Mouse (Mus musculus) limb, embryonic 14.5 days (tissue): ENCODE data around the gene Adamtsl1. TPM values are rescaled to one million over a fixed set of nuclear protein-coding genes. Genes with fewer than 3 reads are reported as not detected.

Experiments used
- ATAC-seq: fragments of 200-750 bp; cut with Nextera tagmentation; 2 replicates; pipeline ENCODE4 v1.8.0; 2017; ENCODE audit warnings: low read depth, moderate number of reproducible peaks, moderate TSS enrichment; ENCODE audit not compliant: low FRiP score
- DNase-seq: peaks from one replicate; pipeline ENCODE4 v3.0.0-alpha.2; 2015; ENCODE audit warnings: low spot score
- H3K27ac ChIP-seq: fragments of 300-500 bp; sonication (generic); replicated peaks from 2 replicates; pipeline ENCODE4 v1.5.1; 2014; ENCODE audit warnings: low read depth, mild to moderate bottlenecking, low read length, moderate library complexity, mixed read lengths
- H3K27me3 ChIP-seq: fragments of 300-500 bp; sonication (generic); 2 replicates; pipeline ENCODE4 v1.6.1; 2014; ENCODE audit warnings: low read length, mixed read lengths; ENCODE audit not compliant: control insufficient read depth, insufficient read depth
- H3K36me3 ChIP-seq: fragments of 300-500 bp; sonication (generic); 2 replicates; pipeline ENCODE4 v1.6.1; 2014; ENCODE audit warnings: mild to moderate bottlenecking, low read length, moderate library complexity, mixed read lengths; ENCODE audit not compliant: control insufficient read depth, insufficient read depth
- H3K4me1 ChIP-seq: fragments of 300-500 bp; sonication (generic); 2 replicates; pipeline ENCODE4 v1.6.1; 2014; ENCODE audit warnings: antibody characterized with exemption, low read length, mixed read lengths; ENCODE audit not compliant: control insufficient read depth, insufficient read depth
- H3K4me2 ChIP-seq: fragments of 300-500 bp; sonication (generic); replicated peaks from 2 replicates; pipeline ENCODE4 v1.6.1; 2014; ENCODE audit warnings: low read depth, mild to moderate bottlenecking, low read length, moderate library complexity; ENCODE audit not compliant: severe bottlenecking
- H3K4me3 ChIP-seq: fragments of 300-500 bp; sonication (generic); replicated peaks from 2 replicates; pipeline ENCODE4 v1.5.1; 2014; ENCODE audit warnings: low read length
- H3K9ac ChIP-seq: fragments of 300-500 bp; sonication (generic); 2 replicates; pipeline ENCODE4 v1.6.1; 2014; ENCODE audit warnings: mild to moderate bottlenecking, low read depth, low read length, moderate library complexity; ENCODE audit not compliant: severe bottlenecking
- H3K9me3 ChIP-seq: fragments of 300-500 bp; sonication (generic); 2 replicates; pipeline ENCODE4 v1.6.1; 2016; ENCODE audit warnings: low read length; ENCODE audit not compliant: control insufficient read depth
- POLR2A ChIP-seq: fragments of 200-500 bp; IDR thresholded peaks from 2 replicates; pipeline ENCODE4 v1.8.0; 2012; ENCODE audit warnings: inconsistent platforms, mild to moderate bottlenecking, moderate library complexity, borderline replicate concordance; ENCODE audit not compliant: insufficient read depth, insufficient read length; ENCODE audit errors: extremely low read depth
- WGBS: fragments of 180-500 bp; shearing (Covaris S2); extraction: QIAGEN DNeasy Blood & Tissue Kit; methylation state at CpG from one replicate; pipeline ENCODE4 v1.1.7; 2014; 5-methylcytosine and 5-hydroxymethylcytosine counted together
- polyA plus RNA-seq, 2 experiments: library from polyadenylated mRNA; depleted of rRNA in 1 of 2; stranded (reverse) in 1 of 2; unstranded in 1 of 2; fragments of >200 nt; fragmentation: Nextera tagmentation in 1 of 2; extraction: Ambion mirVana in 1 of 2; gene quantifications; 2 replicates each; pipeline versions ENCODE4 v1.2.1 to v1.2.3; 2012 to 2014

Gene Adamtsl1
- polyA plus RNA-seq, 2 experiments = 22.9 to 47.5 TPM

- no peak for TF ChIP-seq POLR2A
- Histone ChIP-seq H3K4me3 (no peak overlapping the region), H3K36me3 (no peaks in the 10 kb centered on the region), H3K27me3 (no peaks in the 10 kb centered on the region), H3K27ac (no peak overlapping the region), H3K4me2 (no peak overlapping the region), H3K4me1 (peaks cover 4% of the 10 kb centered on the region; the same call in 1 of the 2 replicates), H3K9ac (no peak overlapping the region), H3K9me3 (no peaks in the 10 kb centered on the region)
- DNase-seq = no peak
- 57% methylated on average over 7 of the region's 7 CpGs for WGBS
- ATAC-seq = no peak
Measured at GRCm38 (mm10) chr4:85591037-85591436, 77.1 kb downstream of the Adamtsl1 start.

- Histone ChIP-seq H3K27ac (no peak overlapping the region), H3K9me3 (no peaks in the 10 kb centered on the region), H3K4me2 (no peak overlapping the region), H3K27me3 (no peaks in the 10 kb centered on the region), H3K9ac (no peak overlapping the region), H3K4me1 (no peaks in the 10 kb centered on the region), H3K4me3 (no peak overlapping the region), H3K36me3 (no peaks in the 10 kb centered on the region)
- no peak for DNase-seq
- TF ChIP-seq POLR2A = no peak
- ATAC-seq = no peak
Measured at GRCm38 (mm10) chr4:85594159-85594558, 80.2 kb downstream of the Adamtsl1 start.

- H3K4me2 ChIP-seq = no peak overlapping the region
- 58% methylated on average over 3 of the region's 3 CpGs for WGBS
- no peaks in the 10 kb centered on the region for H3K4me1 ChIP-seq
- no peak for ATAC-seq
- no peak for DNase-seq
- H3K27ac ChIP-seq = no peak overlapping the region
- H3K9me3 ChIP-seq = no peaks in the 10 kb centered on the region
- no peak overlapping the region for H3K9ac ChIP-seq
- H3K4me3 ChIP-seq = no peak overlapping the region
- H3K27me3 ChIP-seq = no peaks in the 10 kb centered on the region
- TF ChIP-seq POLR2A = no peak
- H3K36me3 ChIP-seq = no peaks in the 10 kb centered on the region
Measured at GRCm38 (mm10) chr4:85613331-85613730, 99.4 kb downstream of the Adamtsl1 start.

GRCm38 (mm10) chr4:85618746-85619145, 104.8 kb downstream of the Adamtsl1 start:
- Histone ChIP-seq H3K27ac (no peak overlapping the region), H3K27me3 (no peaks in the 10 kb centered on the region), H3K4me3 (no peak overlapping the region), H3K4me1 (no peaks in the 10 kb centered on the region), H3K4me2 (no peak overlapping the region), H3K36me3 (no peaks in the 10 kb centered on the region), H3K9ac (no peak overlapping the region), H3K9me3 (no peaks in the 10 kb centered on the region)
- ATAC-seq (no peak), DNase-seq (no peak)
- TF ChIP-seq POLR2A = no peak
- 86% methylated on average over 5 of the region's 5 CpGs for WGBS

GRCm38 (mm10) chr4:85619261-85619660, 105.3 kb downstream of the Adamtsl1 start:
- TF ChIP-seq POLR2A = no peak
- no peak overlapping the region for H3K4me3 ChIP-seq
- no peaks in the 10 kb centered on the region for H3K36me3 ChIP-seq
- DNase-seq = no peak
- no peaks in the 10 kb centered on the region for H3K4me1 ChIP-seq
- WGBS = 77% methylated on average over 3 of the region's 3 CpGs
- no peak overlapping the region for H3K9ac ChIP-seq
- no peaks in the 10 kb centered on the region for H3K9me3 ChIP-seq
- ATAC-seq = no peak
- H3K4me2 ChIP-seq = no peak overlapping the region
- no peaks in the 10 kb centered on the region for H3K27me3 ChIP-seq
- H3K27ac ChIP-seq = no peak overlapping the region

GRCm38 (mm10) chr4:85629381-85629780, 115.4 kb downstream of the Adamtsl1 start:
- no peak for DNase-seq
- 72% methylated on average over 7 of the region's 7 CpGs for WGBS
- no peak overlapping the region for H3K27ac ChIP-seq
- ATAC-seq = no peak
- H3K4me1 ChIP-seq = no peaks in the 10 kb centered on the region
- no peaks in the 10 kb centered on the region for H3K27me3 ChIP-seq
- H3K9ac ChIP-seq = no peak overlapping the region
- H3K36me3 ChIP-seq = no peaks in the 10 kb centered on the region
- H3K9me3 ChIP-seq = no peaks in the 10 kb centered on the region
- no peak overlapping the region for H3K4me3 ChIP-seq
- no peak overlapping the region for H3K4me2 ChIP-seq
- no peak for TF ChIP-seq POLR2A
